Mouse (Mus musculus): ENCODE results near the gene Wdr82. TPM values are rescaled to one million over a fixed set of nuclear protein-coding genes. Genes with fewer than 3 reads are reported as not detected.

Gene Wdr82
- polyA plus RNA-seq, 1 experiment from 2014 or later: 30.8 TPM

MicroRNA genes within 50 kb of the gene (microRNA counts, 519-probe panel; counts per million panel counts)
- microRNA mmu-let-7g: 6,814 counts per million, percentile 97 among the panel's probes with 10 or more counts

Small RNA genes within 50 kb of the gene (microRNA-seq; reads per million reads assigned to microRNA genes)
- gene Mir135a-1 (31.4 reads per million, percentile 40 among the genes with 10 or more reads in this experiment), gene Mirlet7g (33,073 reads per million, percentile 98 among the genes with 10 or more reads in this experiment)

Other genes starting within 250 kb of the Wdr82 start
- 0.04 and 0.10 TPM in 2 replicates for gene Col6a5, start 210.3 kb upstream of the Wdr82 start, polyA plus RNA-seq (2016; fragmentation: Nextera tagmentation; extraction: Ambion mirVana)
- 0.13 TPM in 2 replicates for gene Col6a4, start 74.1 kb upstream of the Wdr82 start, polyA plus RNA-seq (2016; fragmentation: Nextera tagmentation; extraction: Ambion mirVana)
- gene Glyctk, start 12.8 kb upstream of the Wdr82 start, polyA plus RNA-seq (2016; fragmentation: Nextera tagmentation; extraction: Ambion mirVana): 3.0 and 4.1 TPM in 2 replicates
- 55.2 and 57.2 TPM in 2 replicates for gene Ppm1m, start 28.8 kb downstream of the Wdr82 start, polyA plus RNA-seq (2016; fragmentation: Nextera tagmentation; extraction: Ambion mirVana)
- 66.7 and 70.6 TPM in 2 replicates for gene Twf2, start 32.2 kb downstream of the Wdr82 start, polyA plus RNA-seq (2016; fragmentation: Nextera tagmentation; extraction: Ambion mirVana)
- gene Tlr9, start 51.7 kb downstream of the Wdr82 start, polyA plus RNA-seq (2016; fragmentation: Nextera tagmentation; extraction: Ambion mirVana): not detected in 2 replicates
- 97.8 and 107 TPM in 2 replicates for gene Alas1, start 77.7 kb downstream of the Wdr82 start, polyA plus RNA-seq (2016; fragmentation: Nextera tagmentation; extraction: Ambion mirVana)
- gene Poc1a, start 110.1 kb downstream of the Wdr82 start, polyA plus RNA-seq (2016; fragmentation: Nextera tagmentation; extraction: Ambion mirVana): 25.7 and 27.9 TPM in 2 replicates
- gene Dusp7, start 197.7 kb downstream of the Wdr82 start, polyA plus RNA-seq (2016; fragmentation: Nextera tagmentation; extraction: Ambion mirVana): 51.1 and 59.2 TPM in 2 replicates

Data from embryonic facial prominence, embryonic 12.5 days (tissue).